Mouse (Mus musculus): Measurements from ENCODE around the gene Kdm1b. TPM values are rescaled to one million over a fixed set of nuclear protein-coding genes. Genes with fewer than 3 reads are reported as not detected.

The Kdm1b gene
- polyA plus RNA-seq, 1 experiment: 12.3 TPM

DNA sequence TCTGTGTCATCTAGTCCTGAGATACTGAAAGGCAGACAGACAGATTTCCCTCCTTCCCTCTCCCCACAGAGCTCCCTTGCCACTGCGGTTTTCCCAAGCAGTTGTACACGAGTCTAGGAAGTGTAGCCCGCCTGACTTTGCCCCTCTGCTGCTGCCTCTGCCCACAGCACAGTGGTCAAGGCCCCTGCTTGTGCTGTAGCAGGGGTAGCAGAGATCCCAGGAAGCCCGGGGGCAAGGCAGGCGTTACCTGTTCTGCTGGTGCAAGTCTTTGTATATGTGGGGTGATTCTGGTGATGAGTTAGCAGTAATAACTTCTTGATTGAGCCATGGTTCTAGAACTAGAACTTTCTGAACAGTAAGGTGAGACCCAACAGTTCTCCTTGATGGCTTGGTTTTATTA is 32.9 kb downstream of the Kdm1b start:
- TF ChIP-seq CTCF (IDR thresholded peaks at IDR 0.05; ENCODE audit: low read depth, low read length) (no peak), POLR2A (IDR thresholded peaks at IDR 0.05; ENCODE audit: insufficient read depth, low read length) (no peak), EP300 (IDR thresholded peaks at IDR 0.05; ENCODE audit: insufficient read depth, low read depth, low read length) (no peak)
- H3K27ac ChIP-seq (ENCODE audit: insufficient read depth, low read length): no peak overlapping the region
- no peaks in the 10 kb centered on the region for H3K9me3 ChIP-seq (replicated peaks; ENCODE audit: control insufficient read depth, insufficient read depth, low read length, poor library complexity, severe bottlenecking)
- H3K9ac ChIP-seq (ENCODE audit: low read depth, poor library complexity, severe bottlenecking): no peak overlapping the region
- peaks cover 1% of the 10 kb centered on the region; the same call in 1 of the 2 replicates for H3K36me3 ChIP-seq (ENCODE audit: control insufficient read depth, insufficient read depth, low read length, poor library complexity, severe bottlenecking)
- no peaks in the 10 kb centered on the region for H3K27me3 ChIP-seq (ENCODE audit: control insufficient read depth, insufficient read depth, low read length, poor library complexity, severe bottlenecking)
- no peaks in the 10 kb centered on the region for H3K4me1 ChIP-seq (ENCODE audit: control insufficient read depth, insufficient read depth, low read length)
- no peak overlapping the region for H3K4me3 ChIP-seq (ENCODE audit: low read depth, low read length)

DNA sequence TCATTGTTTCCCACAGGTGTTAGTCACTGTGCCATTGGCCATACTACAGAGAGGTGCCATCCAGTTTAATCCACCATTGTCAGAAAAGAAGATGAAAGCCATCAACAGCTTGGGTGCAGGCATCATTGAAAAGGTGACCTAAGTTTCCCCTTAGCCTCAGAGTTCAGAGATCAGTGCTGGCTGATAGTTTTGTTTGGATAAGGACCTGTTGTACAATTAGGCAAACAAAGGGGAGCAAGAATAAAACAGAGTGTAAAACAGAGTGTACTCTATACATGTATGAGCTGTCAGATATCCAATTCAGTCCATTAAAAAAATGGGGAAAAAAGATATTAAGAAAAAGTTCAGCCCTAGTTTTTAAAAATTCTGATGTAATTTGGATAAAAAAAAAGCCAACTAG is 34.1 kb downstream of the Kdm1b start:
- H3K9me3 ChIP-seq (replicated peaks; ENCODE audit: control insufficient read depth, insufficient read depth, low read length, poor library complexity, severe bottlenecking): no peaks in the 10 kb centered on the region
- H3K27ac ChIP-seq (ENCODE audit: insufficient read depth, low read length): no peak overlapping the region
- H3K36me3 ChIP-seq (ENCODE audit: control insufficient read depth, insufficient read depth, low read length, poor library complexity, severe bottlenecking): peaks cover 3% of the 10 kb centered on the region; the same call in 1 of the 2 replicates
- TF ChIP-seq POLR2A (IDR thresholded peaks at IDR 0.05; ENCODE audit: insufficient read depth, low read length) (no peak), CTCF (IDR thresholded peaks at IDR 0.05; ENCODE audit: low read depth, low read length) (no peak), EP300 (IDR thresholded peaks at IDR 0.05; ENCODE audit: insufficient read depth, low read depth, low read length) (no peak)
- no peak overlapping the region for H3K4me3 ChIP-seq (ENCODE audit: low read depth, low read length)
- no peaks in the 10 kb centered on the region for H3K4me1 ChIP-seq (ENCODE audit: control insufficient read depth, insufficient read depth, low read length)
- H3K9ac ChIP-seq (ENCODE audit: low read depth, poor library complexity, severe bottlenecking): no peak overlapping the region
- no peaks in the 10 kb centered on the region for H3K27me3 ChIP-seq (ENCODE audit: control insufficient read depth, insufficient read depth, low read length, poor library complexity, severe bottlenecking)

GRCm38 (mm10) chr13:47078799-47079198 is 35.5 kb downstream of the Kdm1b start:
- Histone ChIP-seq H3K9ac (ENCODE audit: low read depth, poor library complexity, severe bottlenecking) (no peak overlapping the region), H3K27me3 (ENCODE audit: control insufficient read depth, insufficient read depth, low read length, poor library complexity, severe bottlenecking) (no peaks in the 10 kb centered on the region), H3K36me3 (ENCODE audit: control insufficient read depth, insufficient read depth, low read length, poor library complexity, severe bottlenecking) (peaks cover 9% of the 10 kb centered on the region), H3K9me3 (replicated peaks; ENCODE audit: control insufficient read depth, insufficient read depth, low read length, poor library complexity, severe bottlenecking) (no peaks in the 10 kb centered on the region), H3K27ac (ENCODE audit: insufficient read depth, low read length) (no peak overlapping the region), H3K4me3 (ENCODE audit: low read depth, low read length) (no peak overlapping the region), H3K4me1 (ENCODE audit: control insufficient read depth, insufficient read depth, low read length) (no peaks in the 10 kb centered on the region)
- TF ChIP-seq EP300 (IDR thresholded peaks at IDR 0.05; ENCODE audit: insufficient read depth, low read depth, low read length) (no peak), CTCF (IDR thresholded peaks at IDR 0.05; ENCODE audit: low read depth, low read length) (no peak), POLR2A (IDR thresholded peaks at IDR 0.05; ENCODE audit: insufficient read depth, low read length) (no peak)

DNA sequence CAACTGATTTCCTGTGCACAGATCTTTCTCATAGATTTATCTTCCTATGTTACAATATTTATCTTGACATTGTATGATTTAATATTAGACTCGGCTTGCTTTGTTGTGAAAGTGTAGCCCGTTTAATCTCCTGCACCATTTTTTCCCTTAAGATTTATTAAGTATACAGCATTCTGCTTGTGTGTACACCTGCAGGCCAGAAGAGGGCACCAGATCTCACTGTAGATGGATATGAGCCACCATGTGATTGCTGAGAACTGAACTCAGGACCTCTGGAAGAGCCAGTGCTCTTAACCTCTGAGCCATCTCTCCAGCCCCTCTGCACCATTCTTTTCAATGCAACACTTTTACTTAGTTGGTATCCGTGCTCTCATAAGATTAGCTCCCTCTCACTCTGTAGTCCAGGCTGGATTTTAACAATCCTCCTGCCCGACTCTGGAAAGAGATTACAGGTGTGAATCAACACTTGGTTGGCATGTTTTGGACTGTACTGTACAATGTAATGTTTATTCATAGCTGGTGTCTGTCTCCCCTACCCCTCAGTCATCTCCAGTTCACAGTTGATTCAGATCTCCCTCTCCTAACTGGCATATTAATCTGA is 37.7 kb downstream of the Kdm1b start:
- Histone ChIP-seq H3K27me3 (ENCODE audit: control insufficient read depth, insufficient read depth, low read length, poor library complexity, severe bottlenecking) (no peaks in the 10 kb centered on the region), H3K4me3 (ENCODE audit: low read depth, low read length) (no peak overlapping the region), H3K36me3 (ENCODE audit: control insufficient read depth, insufficient read depth, low read length, poor library complexity, severe bottlenecking) (peaks cover 14% of the 10 kb centered on the region), H3K27ac (ENCODE audit: insufficient read depth, low read length) (no peak overlapping the region), H3K9ac (ENCODE audit: low read depth, poor library complexity, severe bottlenecking) (no peak overlapping the region), H3K4me1 (ENCODE audit: control insufficient read depth, insufficient read depth, low read length) (no peaks in the 10 kb centered on the region), H3K9me3 (replicated peaks; ENCODE audit: control insufficient read depth, insufficient read depth, low read length, poor library complexity, severe bottlenecking) (no peaks in the 10 kb centered on the region)
- TF ChIP-seq EP300 (IDR thresholded peaks at IDR 0.05; ENCODE audit: insufficient read depth, low read depth, low read length) (no peak), CTCF (IDR thresholded peaks at IDR 0.05; ENCODE audit: low read depth, low read length) (peak; percentile 37)

- no peak overlapping the region for H3K27ac ChIP-seq (ENCODE audit: insufficient read depth, low read length)
- H3K9me3 ChIP-seq (replicated peaks; ENCODE audit: control insufficient read depth, insufficient read depth, low read length, poor library complexity, severe bottlenecking): no peaks in the 10 kb centered on the region
- TF ChIP-seq CTCF (IDR thresholded peaks at IDR 0.05; ENCODE audit: low read depth, low read length): no peak
- H3K9ac ChIP-seq (ENCODE audit: low read depth, poor library complexity, severe bottlenecking): no peak overlapping the region
- peaks cover 56% of the 10 kb centered on the region for H3K36me3 ChIP-seq (ENCODE audit: control insufficient read depth, insufficient read depth, low read length, poor library complexity, severe bottlenecking)
- no peaks in the 10 kb centered on the region for H3K27me3 ChIP-seq (ENCODE audit: control insufficient read depth, insufficient read depth, low read length, poor library complexity, severe bottlenecking)
- H3K4me1 ChIP-seq (ENCODE audit: control insufficient read depth, insufficient read depth, low read length): no peaks in the 10 kb centered on the region
- no peak overlapping the region for H3K4me3 ChIP-seq (ENCODE audit: low read depth, low read length)
Measured at GRCm38 (mm10) chr13:47088433-47088832, 45.1 kb downstream of the Kdm1b start.

DNA sequence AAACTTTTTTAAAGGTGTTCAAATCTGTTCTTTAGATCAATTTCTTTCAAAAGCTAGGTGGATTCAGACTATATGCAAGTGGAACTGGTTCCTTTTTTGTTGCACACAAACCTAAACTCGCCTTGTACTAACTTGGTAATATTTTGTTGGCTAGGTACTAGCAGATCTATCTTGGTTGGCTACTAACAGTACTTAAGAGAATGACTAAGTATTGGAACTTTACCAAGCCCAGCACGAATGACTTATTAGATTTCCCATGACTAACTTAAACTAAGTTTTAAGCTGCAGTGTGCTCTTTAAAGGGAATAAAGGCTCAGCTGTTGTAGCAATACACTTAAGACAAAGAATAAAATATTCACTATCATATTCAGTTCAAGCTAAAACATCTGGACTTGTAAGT is 46.0 kb downstream of the Kdm1b start:
- no peaks in the 10 kb centered on the region for H3K9me3 ChIP-seq (replicated peaks; ENCODE audit: control insufficient read depth, insufficient read depth, low read length, poor library complexity, severe bottlenecking)
- no peak overlapping the region for H3K27ac ChIP-seq (ENCODE audit: insufficient read depth, low read length)
- H3K36me3 ChIP-seq (ENCODE audit: control insufficient read depth, insufficient read depth, low read length, poor library complexity, severe bottlenecking): peaks cover 58% of the 10 kb centered on the region
- no peak overlapping the region for H3K4me3 ChIP-seq (ENCODE audit: low read depth, low read length)
- TF ChIP-seq POLR2A (IDR thresholded peaks at IDR 0.05; ENCODE audit: insufficient read depth, low read length) (no peak), EP300 (IDR thresholded peaks at IDR 0.05; ENCODE audit: insufficient read depth, low read depth, low read length) (no peak), CTCF (IDR thresholded peaks at IDR 0.05; ENCODE audit: low read depth, low read length) (no peak)
- H3K4me1 ChIP-seq (ENCODE audit: control insufficient read depth, insufficient read depth, low read length): no peaks in the 10 kb centered on the region
- no peaks in the 10 kb centered on the region for H3K27me3 ChIP-seq (ENCODE audit: control insufficient read depth, insufficient read depth, low read length, poor library complexity, severe bottlenecking)
- H3K9ac ChIP-seq (ENCODE audit: low read depth, poor library complexity, severe bottlenecking): no peak overlapping the region

All from ES-Bruce4 (cell line).